Mouse (Mus musculus): ENCODE results near the gene Yipf6.

- no peak for TF ChIP-seq CTCF (conservative IDR thresholded peaks at IDR 0.05; ENCODE audit: insufficient read depth, insufficient read length, low read depth, low read length)
- TF ChIP-seq POLR2A (IDR thresholded peaks at IDR 0.05; ENCODE audit: low read depth, low read length), result no peak
Observed at GRCm38 (mm10) chrX:98963742-98964141, 27.6 kb downstream of the Yipf6 start.

Data from kidney, adult 2 months (tissue).